Mouse (Mus musculus) cortical plate, adult 2 months (tissue): ENCODE results near the gene Aldh1a1.

Source experiments
- CTCF ChIP-seq: fragments of 200-500 bp; IDR thresholded peaks from 2 replicates; pipeline ENCODE4 v1.5.1; 2011; ENCODE audit warnings: mild to moderate bottlenecking, control low read depth, low read length; ENCODE audit not compliant: insufficient read depth; ENCODE audit errors: extremely low read depth
- POLR2A ChIP-seq: fragments of 200-500 bp; IDR thresholded peaks from 2 replicates; pipeline ENCODE4 v1.6.1; 2011; ENCODE audit warnings: mild to moderate bottlenecking, low read length, control low read depth; ENCODE audit not compliant: insufficient read depth; ENCODE audit errors: extremely low read depth

GRCm38 (mm10) chr19:20549409-20549808 is 56.9 kb downstream of the Aldh1a1 start:
- no peak for TF ChIP-seq POLR2A
- TF ChIP-seq CTCF: no peak
